Mouse (Mus musculus): ENCODE data around the gene Tpst1. TPM values are rescaled to one million over a fixed set of nuclear protein-coding genes. Genes with fewer than 3 reads are reported as not detected.

The Tpst1 gene
- polyA plus RNA-seq, 1 experiment from 2014 or later: 56.5 TPM

DNA sequence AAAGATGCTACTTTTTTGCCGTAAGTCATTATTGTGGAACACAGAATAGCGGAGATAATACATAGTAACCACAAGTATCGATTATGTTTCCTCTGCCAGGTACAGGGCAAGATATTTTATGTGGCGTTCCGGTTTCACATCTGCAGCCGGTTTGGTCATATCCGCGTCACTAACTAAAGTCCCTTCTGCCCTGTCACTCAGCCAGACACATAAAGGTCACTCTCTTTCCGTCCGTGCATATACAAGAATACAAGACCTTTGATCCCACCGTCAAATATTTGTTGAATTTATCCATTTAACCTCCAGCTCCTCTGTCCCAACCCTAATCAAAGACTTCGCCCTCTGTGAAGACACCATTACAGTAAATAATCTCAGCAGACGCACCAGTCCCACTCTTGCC, 63.5 kb downstream of the Tpst1 start:
- Histone ChIP-seq H3K27me3 (no peaks in the 10 kb centered on the region), H3K4me2 (no peak overlapping the region), H3K4me1 (no peaks in the 10 kb centered on the region), H3K4me3 (replicated peaks) (no peak overlapping the region), H3K9me3 (no peaks in the 10 kb centered on the region), H3K36me3 (replicated peaks) (peaks cover 9% of the 10 kb centered on the region), H3K27ac (no peak overlapping the region), H3K9ac (no peak overlapping the region)
- 95% methylated on average over 13 of the region's 13 CpGs for WGBS
- ATAC-seq (ENCODE audit: low FRiP score): no peak

GRCm38 (mm10) chr5:130139393-130139792, 66.3 kb downstream of the Tpst1 start:
- Histone ChIP-seq H3K27me3 (no peaks in the 10 kb centered on the region), H3K9me3 (no peaks in the 10 kb centered on the region), H3K9ac (no peak overlapping the region), H3K4me1 (peaks cover 6% of the 10 kb centered on the region), H3K4me2 (no peak overlapping the region), H3K27ac (no peak overlapping the region), H3K4me3 (replicated peaks) (no peak overlapping the region), H3K36me3 (replicated peaks) (peaks cover 9% of the 10 kb centered on the region)
- 30% methylated on average over 8 of the region's 8 CpGs for WGBS
- ATAC-seq (ENCODE audit: low FRiP score): no peak

DNA sequence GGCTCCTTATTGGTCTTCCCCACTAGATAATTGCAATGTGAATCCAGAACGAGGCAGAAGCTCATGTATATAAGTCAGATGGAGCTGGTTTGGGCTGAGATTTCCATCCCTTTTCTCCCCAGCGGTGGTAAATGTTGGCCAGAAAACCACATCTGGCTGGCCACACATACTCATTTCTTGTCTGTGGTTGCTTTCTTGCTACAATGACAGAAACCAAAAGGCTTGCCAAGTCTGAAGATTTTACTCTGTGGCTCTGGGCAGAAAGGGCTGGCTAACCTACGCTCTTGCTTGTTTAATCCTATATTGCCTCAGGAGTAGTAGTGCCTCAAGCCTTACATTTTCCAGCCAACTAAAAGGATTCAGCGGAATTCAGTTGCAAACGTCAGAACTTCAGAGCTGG, 68.0 kb downstream of the Tpst1 start:
- no peak overlapping the region for H3K4me2 ChIP-seq
- ATAC-seq (ENCODE audit: low FRiP score): no peak
- no peak overlapping the region for H3K9ac ChIP-seq
- no peak overlapping the region for H3K27ac ChIP-seq
- H3K27me3 ChIP-seq: no peaks in the 10 kb centered on the region
- peaks cover 15% of the 10 kb centered on the region for H3K4me1 ChIP-seq
- WGBS: 84% methylated on average over 5 of the region's 5 CpGs
- H3K36me3 ChIP-seq (replicated peaks): peaks cover 3% of the 10 kb centered on the region; the same call in 1 of the 2 replicates
- H3K4me3 ChIP-seq (replicated peaks): no peak overlapping the region
- no peaks in the 10 kb centered on the region for H3K9me3 ChIP-seq

DNA sequence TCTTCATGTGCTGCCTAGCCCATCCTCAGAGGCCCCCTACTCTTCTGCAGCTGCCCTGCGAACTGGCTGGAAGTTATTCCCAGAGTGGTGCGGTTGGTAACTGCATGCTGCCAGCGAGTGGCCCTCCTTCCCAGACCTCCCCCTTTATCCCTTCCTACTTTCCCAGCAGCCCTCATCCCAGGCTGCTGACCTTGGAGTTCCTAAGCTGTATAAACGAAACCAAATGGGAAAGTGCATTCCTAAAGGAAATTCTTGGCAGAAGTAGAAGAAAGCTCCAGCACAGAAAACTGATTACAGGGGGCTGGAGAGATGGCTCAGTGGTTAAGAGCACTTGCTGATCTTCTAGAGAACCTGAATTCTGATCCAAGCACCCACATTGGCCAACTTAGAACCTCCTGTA, 68.9 kb downstream of the Tpst1 start:
- no peak overlapping the region for H3K4me2 ChIP-seq
- H3K4me1 ChIP-seq: peaks cover 15% of the 10 kb centered on the region
- H3K27me3 ChIP-seq: no peaks in the 10 kb centered on the region
- ATAC-seq (ENCODE audit: low FRiP score): no peak
- no peaks in the 10 kb centered on the region for H3K9me3 ChIP-seq
- no peak overlapping the region for H3K4me3 ChIP-seq (replicated peaks)
- H3K36me3 ChIP-seq (replicated peaks): no peaks in the 10 kb centered on the region
- no peak overlapping the region for H3K27ac ChIP-seq
- 75% methylated on average over 4 of the region's 4 CpGs for WGBS
- no peak overlapping the region for H3K9ac ChIP-seq

- H3K9ac ChIP-seq: no peak overlapping the region
- H3K9me3 ChIP-seq: no peaks in the 10 kb centered on the region
- H3K4me3 ChIP-seq (replicated peaks): no peak overlapping the region
- no peak for ATAC-seq (ENCODE audit: low FRiP score)
- no peaks in the 10 kb centered on the region for H3K27me3 ChIP-seq
- peaks cover 15% of the 10 kb centered on the region for H3K4me1 ChIP-seq
- no peak overlapping the region for H3K4me2 ChIP-seq
- 96% methylated on average over 7 of the region's 7 CpGs for WGBS
- H3K27ac ChIP-seq: no peak overlapping the region
- H3K36me3 ChIP-seq (replicated peaks): no peaks in the 10 kb centered on the region
Observed at GRCm38 (mm10) chr5:130143101-130143500, 70.0 kb downstream of the Tpst1 start.

DNA sequence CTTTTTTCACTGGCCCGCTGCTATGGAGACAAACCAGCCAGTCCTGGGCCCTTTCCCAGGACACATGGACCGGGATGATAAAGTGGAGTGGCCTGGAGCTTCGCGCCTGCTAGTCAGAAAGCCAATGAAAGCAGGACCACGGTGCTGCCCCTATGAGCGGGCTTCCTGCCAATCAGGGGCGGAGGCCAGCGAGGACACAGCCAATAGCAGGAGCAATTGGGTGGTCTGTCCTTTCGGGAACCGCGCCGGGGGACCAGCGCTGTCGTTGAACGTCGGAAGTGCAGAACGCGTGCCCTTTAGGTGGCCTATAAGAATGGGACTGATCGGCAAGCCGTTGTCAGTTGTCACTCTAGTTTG, 70.8 kb downstream of the Tpst1 start:
- WGBS: 2% methylated on average over 20 of the region's 20 CpGs

GRCm38 (mm10) chr5:130144334-130145312, 71.5 kb downstream of the Tpst1 start, which contains the start of gene Kctd7:
TSS of gene Kctd7 (plus strand) at chr5:130144861.
- ATAC-seq (ENCODE audit: low FRiP score): peak; percentile 97

More for the DNA sequence above, 70.8 kb downstream of the Tpst1 start:
- Histone ChIP-seq H3K4me2 (peak overlapping the region; percentile 87), H3K4me1 (peaks cover 15% of the 10 kb centered on the region), H3K9me3 (no peaks in the 10 kb centered on the region), H3K27ac (peak overlapping the region; percentile 85), H3K9ac (peak overlapping the region; percentile 80; the same call in 1 of the 2 replicates), H3K27me3 (no peaks in the 10 kb centered on the region), H3K36me3 (replicated peaks) (0 out of 2 replicates have a peak, but pooled peaks cover 5% of the 10 kb centered on the region), H3K4me3 (replicated peaks) (peak overlapping the region; percentile 62)
- peak; percentile 58 for ATAC-seq (ENCODE audit: low FRiP score)

GRCm38 (mm10) chr5:130145961-130146360, 72.8 kb downstream of the Tpst1 start:
- no peak overlapping the region for H3K9ac ChIP-seq
- WGBS: 88% methylated on average over 8 of the region's 8 CpGs
- no peaks in the 10 kb centered on the region for H3K27me3 ChIP-seq
- no peak overlapping the region for H3K27ac ChIP-seq
- peak overlapping the region; percentile 62; the same call in 1 of the 2 replicates for H3K4me3 ChIP-seq (replicated peaks)
- H3K9me3 ChIP-seq: no peaks in the 10 kb centered on the region
- peak overlapping the region; percentile 87 for H3K4me2 ChIP-seq
- peaks cover 15% of the 10 kb centered on the region for H3K4me1 ChIP-seq
- H3K36me3 ChIP-seq (replicated peaks): peaks cover 11% of the 10 kb centered on the region; the same call in 1 of the 2 replicates
- no peak for ATAC-seq (ENCODE audit: low FRiP score)

More at GRCm38 (mm10) chr5:130144334-130145312, 71.5 kb downstream of the Tpst1 start, which contains the start of gene Kctd7:
- Histone ChIP-seq H3K9me3 (no peaks in the 10 kb centered on the region), H3K9ac (peak within 1 kb of the TSS; percentile 80), H3K27ac (peak within 1 kb of the TSS; percentile 85), H3K4me3 (replicated peaks) (peak within 1 kb of the TSS; percentile 62), H3K27me3 (no peaks in the 10 kb centered on the region), H3K4me2 (peak within 1 kb of the TSS; percentile 87), H3K4me1 (peaks cover 15% of the 10 kb centered on the region), H3K36me3 (replicated peaks) (peaks cover 9% of the 10 kb centered on the region; the same call in 1 of the 2 replicates)
- WGBS: under 1% methylated on average over 66 of the region's 66 CpGs

- no peak overlapping the region for H3K27ac ChIP-seq
Observed at GRCm38 (mm10) chr5:130149726-130150310, 76.7 kb downstream of the Tpst1 start.

DNA sequence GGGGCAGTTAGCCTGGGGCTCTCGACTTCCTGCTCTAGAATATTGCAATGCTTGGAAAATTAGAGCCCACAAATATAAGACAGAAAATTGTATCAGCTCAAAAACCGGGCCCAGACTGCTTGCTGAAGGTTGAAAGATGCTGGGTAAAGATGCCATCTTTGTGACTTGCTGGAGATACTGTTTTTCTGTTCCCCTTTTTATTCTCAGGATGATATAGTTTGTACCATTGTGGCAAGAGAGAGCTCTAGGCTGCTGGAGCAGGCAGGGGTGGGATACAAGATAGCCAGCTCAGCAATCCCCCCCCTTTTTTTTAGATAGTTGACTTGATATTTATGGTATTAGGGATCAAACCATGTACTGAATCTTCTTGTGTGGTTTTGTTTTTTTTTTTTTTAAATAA, 81.2 kb downstream of the Tpst1 start:
- Histone ChIP-seq H3K4me3 (replicated peaks) (no peak overlapping the region), H3K27ac (no peak overlapping the region), H3K27me3 (no peaks in the 10 kb centered on the region), H3K36me3 (replicated peaks) (peaks cover 26% of the 10 kb centered on the region), H3K4me1 (no peaks in the 10 kb centered on the region), H3K4me2 (no peak overlapping the region), H3K9me3 (no peaks in the 10 kb centered on the region), H3K9ac (no peak overlapping the region)
- ATAC-seq (ENCODE audit: low FRiP score): no peak
- WGBS: 76% methylated on average over 2 of the region's 2 CpGs

More at GRCm38 (mm10) chr5:130149726-130150310, 76.7 kb downstream of the Tpst1 start:
- no peak for ATAC-seq (ENCODE audit: low FRiP score)
- WGBS: 87% methylated on average over 7 of the region's 7 CpGs
- H3K4me3 ChIP-seq (replicated peaks): no peak overlapping the region
- H3K36me3 ChIP-seq (replicated peaks): peaks cover 31% of the 10 kb centered on the region
- H3K4me2 ChIP-seq: no peak overlapping the region
- H3K9me3 ChIP-seq: no peaks in the 10 kb centered on the region
- H3K27me3 ChIP-seq: no peaks in the 10 kb centered on the region
- H3K4me1 ChIP-seq: peaks cover 9% of the 10 kb centered on the region
- H3K9ac ChIP-seq: no peak overlapping the region

GRCm38 (mm10) chr5:130158545-130158944, 85.4 kb downstream of the Tpst1 start:
- Histone ChIP-seq H3K4me3 (replicated peaks) (no peak overlapping the region), H3K27me3 (no peaks in the 10 kb centered on the region), H3K36me3 (replicated peaks) (no peaks in the 10 kb centered on the region), H3K27ac (no peak overlapping the region), H3K4me2 (no peak overlapping the region), H3K9ac (no peak overlapping the region), H3K4me1 (no peaks in the 10 kb centered on the region), H3K9me3 (no peaks in the 10 kb centered on the region)
- WGBS: 72% methylated on average over 4 of the region's 4 CpGs
- ATAC-seq (ENCODE audit: low FRiP score): no peak

DNA sequence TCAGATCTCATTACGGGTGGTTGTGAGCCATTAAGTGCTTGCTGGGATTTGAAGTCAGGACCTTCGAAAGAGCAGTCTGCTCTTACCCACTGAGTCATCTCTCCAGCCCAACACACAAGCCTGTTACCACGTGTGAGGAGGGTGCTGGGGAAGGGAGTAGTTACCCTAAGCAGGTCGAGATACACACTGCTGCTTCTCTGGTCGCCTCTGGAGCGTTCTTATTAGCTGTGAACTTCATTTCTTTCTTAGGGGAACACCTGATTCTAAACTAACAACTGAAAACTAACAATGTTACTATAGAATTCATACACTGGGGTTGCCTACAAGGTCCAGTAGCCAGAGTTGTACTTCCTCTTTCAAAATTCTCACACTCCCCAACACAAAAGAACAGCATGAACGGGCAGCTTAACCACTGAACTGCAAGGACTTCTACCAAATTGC, 86.7 kb downstream of the Tpst1 start:
- Histone ChIP-seq H3K36me3 (replicated peaks) (no peaks in the 10 kb centered on the region), H3K27me3 (no peaks in the 10 kb centered on the region), H3K4me1 (no peaks in the 10 kb centered on the region), H3K4me3 (replicated peaks) (no peak overlapping the region), H3K4me2 (no peak overlapping the region), H3K9me3 (no peaks in the 10 kb centered on the region), H3K27ac (no peak overlapping the region), H3K9ac (no peak overlapping the region)
- 70% methylated on average over 7 of the region's 7 CpGs for WGBS
- ATAC-seq (ENCODE audit: low FRiP score): no peak
